Mouse (Mus musculus) heart, postnatal 0 days (tissue): ENCODE results near the gene 2610301B20Rik. TPM values are rescaled to one million over a fixed set of nuclear protein-coding genes. Genes with fewer than 3 reads are reported as not detected.

Source experiments
- ATAC-seq: fragments of 200-750 bp; cut with Nextera tagmentation; 2 replicates; pipeline ENCODE4 v1.8.0; 2017; ENCODE audit warnings: low read depth, moderate number of reproducible peaks, moderate library complexity; ENCODE audit not compliant: insufficient read depth
- DNase-seq: peaks from one replicate; pipeline ENCODE4 v3.0.0-alpha.2; 2016; ENCODE audit warnings: low spot score
- H3K27ac ChIP-seq: fragments of 300-500 bp; sonication (generic); 2 replicates; pipeline ENCODE4 v1.5.1; 2014; ENCODE audit warnings: low read depth, mild to moderate bottlenecking
- H3K27me3 ChIP-seq: fragments of 300-500 bp; sonication (generic); 2 replicates; pipeline ENCODE4 v1.6.1; 2014; ENCODE audit warnings: low read length, mixed read lengths; ENCODE audit not compliant: control insufficient read depth, insufficient read depth
- H3K36me3 ChIP-seq: fragments of 300-500 bp; sonication (generic); replicated peaks from 2 replicates; pipeline ENCODE4 v1.6.1; 2014; ENCODE audit warnings: low read length, mixed read lengths; ENCODE audit not compliant: control insufficient read depth, insufficient read depth
- H3K4me1 ChIP-seq: fragments of 300-500 bp; sonication (generic); 2 replicates; pipeline ENCODE4 v1.6.1; 2014; ENCODE audit warnings: antibody characterized with exemption; ENCODE audit not compliant: control insufficient read depth, insufficient read depth
- H3K4me2 ChIP-seq: fragments of 300-500 bp; sonication (generic); 2 replicates; pipeline ENCODE4 v1.6.1; 2014; ENCODE audit warnings: low read depth, mild to moderate bottlenecking, low read length, moderate library complexity
- H3K4me3 ChIP-seq: fragments of 300-500 bp; sonication (generic); 2 replicates; pipeline ENCODE4 v1.5.1; 2014; ENCODE audit warnings: low read depth, low read length
- H3K9ac ChIP-seq: fragments of 300-500 bp; sonication (generic); replicated peaks from 2 replicates; pipeline ENCODE4 v1.6.1; 2014; ENCODE audit warnings: low read depth, low read length, mixed read lengths
- H3K9me3 ChIP-seq: fragments of 300-500 bp; sonication (generic); replicated peaks from 2 replicates; pipeline ENCODE4 v1.6.1; 2016; ENCODE audit warnings: low read length; ENCODE audit not compliant: control insufficient read depth
- CTCF ChIP-seq: IDR thresholded peaks from 2 replicates; pipeline ENCODE4 v1.5.1; 2016; ENCODE audit warnings: antibody characterized with exemption, control low read depth, low read depth
- EP300 ChIP-seq: IDR thresholded peaks from 2 replicates; pipeline ENCODE4 v1.6.1; 2016; ENCODE audit warnings: antibody characterized with exemption, low read depth
- WGBS: fragments of 180-500 bp; shearing (Covaris S2); extraction: QIAGEN DNeasy Blood & Tissue Kit; methylation state at CpG from one replicate; pipeline ENCODE4 v1.1.7; 2014; 5-methylcytosine and 5-hydroxymethylcytosine counted together
- polyA plus RNA-seq: library from polyadenylated mRNA; unstranded; fragments of >200 nt; fragmentation: Nextera tagmentation; extraction: Ambion mirVana; gene quantifications from 2 replicates; pipeline ENCODE4 v1.2.1, GENCODE M21; 2015
- total RNA-seq: library from RNA; depleted of rRNA; stranded (reverse); fragments of >200 nt; gene quantifications from 2 replicates; pipeline ENCODE4 v1.2.3, GENCODE M21; 2014; ENCODE audit warnings: low replicate concordance

Gene 2610301B20Rik
- total and polyA plus RNA-seq, 2 experiments from 2014 or later, result 13.3 to 17.4 TPM

- Histone ChIP-seq H3K36me3 (no peaks in the 10 kb centered on the region), H3K4me3 (no peak overlapping the region), H3K4me2 (no peak overlapping the region), H3K9me3 (no peaks in the 10 kb centered on the region), H3K9ac (no peak overlapping the region), H3K27ac (no peak overlapping the region), H3K27me3 (no peaks in the 10 kb centered on the region), H3K4me1 (no peaks in the 10 kb centered on the region)
- WGBS, result 74% methylated on average over 6 of the region's 6 CpGs
- TF ChIP-seq CTCF (no peak), EP300 (no peak)
- DNase-seq (no peak), ATAC-seq (no peak)
Measured at GRCm38 (mm10) chr4:10911909-10912478, 37.7 kb downstream of the 2610301B20Rik start.

GRCm38 (mm10) chr4:10912611-10913301, 38.5 kb downstream of the 2610301B20Rik start:
- H3K27me3 ChIP-seq, result no peaks in the 10 kb centered on the region
- no peaks in the 10 kb centered on the region for H3K9me3 ChIP-seq
- H3K27ac ChIP-seq, result no peak overlapping the region
- H3K9ac ChIP-seq, result no peak overlapping the region
- H3K4me1 ChIP-seq, result no peaks in the 10 kb centered on the region
- 27% methylated on average over 7 of the region's 7 CpGs for WGBS
- no peak for TF ChIP-seq EP300
- TF ChIP-seq CTCF, result peak; percentile 87
- H3K36me3 ChIP-seq, result no peaks in the 10 kb centered on the region
- ATAC-seq (peak; percentile 76), DNase-seq (peak; percentile 74)
- no peak overlapping the region for H3K4me3 ChIP-seq
- no peak overlapping the region for H3K4me2 ChIP-seq

- H3K27me3 ChIP-seq, result no peaks in the 10 kb centered on the region
- ATAC-seq, result no peak
- DNase-seq, result no peak
Measured at GRCm38 (mm10) chr4:10913409-10913808, 39.1 kb downstream of the 2610301B20Rik start.

GRCm38 (mm10) chr4:10914766-10915165, 40.5 kb downstream of the 2610301B20Rik start:
- Histone ChIP-seq H3K27me3 (no peaks in the 10 kb centered on the region), H3K9ac (no peak overlapping the region), H3K4me3 (no peak overlapping the region), H3K4me2 (no peak overlapping the region), H3K9me3 (no peaks in the 10 kb centered on the region), H3K4me1 (peaks cover 7% of the 10 kb centered on the region; the same call in 1 of the 2 replicates), H3K27ac (no peak overlapping the region), H3K36me3 (no peaks in the 10 kb centered on the region)
- DNase-seq (no peak), ATAC-seq (no peak)
- WGBS, result 49% methylated on average over 2 of the region's 2 CpGs
- TF ChIP-seq EP300, result no peak
- TF ChIP-seq CTCF, result no peak

More at GRCm38 (mm10) chr4:10913409-10913808, 39.1 kb downstream of the 2610301B20Rik start:
- Histone ChIP-seq H3K27ac (no peak overlapping the region), H3K9ac (no peak overlapping the region), H3K4me3 (no peak overlapping the region), H3K4me2 (no peak overlapping the region), H3K36me3 (no peaks in the 10 kb centered on the region), H3K9me3 (no peaks in the 10 kb centered on the region), H3K4me1 (peaks cover 3% of the 10 kb centered on the region; the same call in 1 of the 2 replicates)
- no peak for TF ChIP-seq CTCF
- no peak for TF ChIP-seq EP300
- 92% methylated on average over 3 of the region's 3 CpGs for WGBS

- no peak overlapping the region for H3K9ac ChIP-seq
- ATAC-seq (no peak), DNase-seq (no peak)
- H3K4me3 ChIP-seq, result no peak overlapping the region
- no peak overlapping the region for H3K27ac ChIP-seq
- H3K27me3 ChIP-seq, result no peaks in the 10 kb centered on the region
- peaks cover 7% of the 10 kb centered on the region; the same call in 1 of the 2 replicates for H3K4me1 ChIP-seq
- H3K9me3 ChIP-seq, result no peaks in the 10 kb centered on the region
- WGBS, result 67% methylated on average over 3 of the region's 3 CpGs
- no peaks in the 10 kb centered on the region for H3K36me3 ChIP-seq
- TF ChIP-seq CTCF (no peak), EP300 (no peak)
- H3K4me2 ChIP-seq, result no peak overlapping the region
Measured at GRCm38 (mm10) chr4:10915271-10915670, 41.0 kb downstream of the 2610301B20Rik start.

- TF ChIP-seq CTCF (no peak), EP300 (no peak)
- Histone ChIP-seq H3K27ac (no peak overlapping the region), H3K9ac (no peak overlapping the region), H3K36me3 (no peaks in the 10 kb centered on the region), H3K4me3 (no peak overlapping the region), H3K4me2 (no peak overlapping the region), H3K9me3 (no peaks in the 10 kb centered on the region), H3K27me3 (no peaks in the 10 kb centered on the region), H3K4me1 (peaks cover 11% of the 10 kb centered on the region)
- 41% methylated on average over 8 of the region's 8 CpGs for WGBS
- DNase-seq (no peak), ATAC-seq (no peak)
Measured at GRCm38 (mm10) chr4:10918402-10918801, 44.1 kb downstream of the 2610301B20Rik start.
